Mouse (Mus musculus) CH12.LX (cell line): ENCODE results near the gene Rab33b. TPM values are rescaled to one million over a fixed set of nuclear protein-coding genes. Genes with fewer than 3 reads are reported as not detected.

ENCODE experiments used
- DNase-seq: peaks from one replicate; pipeline ENCODE4 v3.0.0-alpha.2; 2013; ENCODE audit errors: extremely low read depth
- H3K27ac ChIP-seq: 2 replicates; pipeline ENCODE4 v1.5.1; 2012; ENCODE audit warnings: low read depth, mild to moderate bottlenecking, control low read depth, moderate library complexity; ENCODE audit not compliant: insufficient read depth
- H3K27me3 ChIP-seq: replicated peaks from 2 replicates; pipeline ENCODE3; 2012; ENCODE audit warnings: inconsistent platforms
- H3K36me3 ChIP-seq, 2 experiments: replicated peaks in 1 of 2; 2 replicates each; pipeline versions ENCODE3 to v1.6.1; 2012; ENCODE audit warnings: inconsistent platforms in 1 of 2, low read length in 1 of 2, mild to moderate bottlenecking in 1 of 2, mixed read lengths in 1 of 2, moderate library complexity in 1 of 2; ENCODE audit not compliant: control insufficient read depth in 1 of 2, insufficient read depth in 1 of 2
- H3K4me1 ChIP-seq, 2 experiments: 2 replicates each; pipeline ENCODE4 v1.6.1; 2012; ENCODE audit warnings: inconsistent platforms in 1 of 2, moderate library complexity in 1 of 2; ENCODE audit not compliant: insufficient read depth in 2 of 2, control insufficient read depth in 1 of 2
- H3K4me2 ChIP-seq: 2 replicates; pipeline ENCODE4 v1.6.1; 2012; ENCODE audit warnings: low read depth, mild to moderate bottlenecking, control low read depth; ENCODE audit not compliant: poor library complexity, insufficient read depth, severe bottlenecking
- H3K4me3 ChIP-seq, 3 experiments: fragments of 150-350 bp in 1 of 3; sonication (generic) in 1 of 3; replicated peaks in 1 of 3; 2 replicates each; pipeline versions ENCODE3 to v1.5.1; 2011 to 2012; ENCODE audit warnings: low read depth in 2 of 3, low read length in 2 of 3, mild to moderate bottlenecking in 2 of 3, moderate library complexity in 2 of 3, control low read depth in 1 of 3, improper control_type of control experiment in 1 of 3, inconsistent platforms in 1 of 3, mixed read lengths in 1 of 3; ENCODE audit not compliant: poor library complexity in 1 of 3
- H3K79me2 ChIP-seq: replicated peaks from 2 replicates; pipeline ENCODE4 v1.6.1; 2012; ENCODE audit warnings: mild to moderate bottlenecking, moderate library complexity; ENCODE audit not compliant: control insufficient read depth, poor library complexity, insufficient read depth, severe bottlenecking; ENCODE audit errors: extremely low read depth
- H3K9ac ChIP-seq: 2 replicates; pipeline ENCODE4 v1.6.1; 2012; ENCODE audit warnings: low read depth, mild to moderate bottlenecking, control low read depth, moderate library complexity; ENCODE audit not compliant: insufficient read depth
- H3K9me3 ChIP-seq: replicated peaks from 2 replicates; pipeline ENCODE3; 2012; ENCODE audit warnings: low read length, inconsistent platforms, mixed read lengths
- BHLHE40 ChIP-seq: IDR thresholded peaks from 2 replicates; pipeline ENCODE4 v1.6.1; 2011; ENCODE audit warnings: mild to moderate bottlenecking, low read depth, low read length, improper control_type of control experiment
- CHD1 ChIP-seq: IDR thresholded peaks from 2 replicates; pipeline ENCODE4 v1.6.1; 2012; ENCODE audit warnings: low read depth, low read length, improper control_type of control experiment, inconsistent platforms
- CHD2 ChIP-seq: IDR thresholded peaks from 2 replicates; pipeline ENCODE4 v1.6.1; 2011; ENCODE audit warnings: low read length, improper control_type of control experiment
- CTCF ChIP-seq, 2 experiments: IDR thresholded peaks in 1 of 2; conservative IDR thresholded peaks in 1 of 2; 2 replicates each; pipeline ENCODE4 v1.5.1; 2011 to 2012; ENCODE audit warnings: low read depth in 2 of 2, low read length in 2 of 2, improper control_type of control experiment in 1 of 2, inconsistent platforms in 1 of 2, mild to moderate bottlenecking in 1 of 2, moderate library complexity in 1 of 2
- ELF1 ChIP-seq: IDR thresholded peaks from 2 replicates; pipeline ENCODE4 v1.6.1; 2014; ENCODE audit warnings: low read depth, mild to moderate bottlenecking, inconsistent platforms, low read length, improper control_type of control experiment
- ETS1 ChIP-seq: conservative IDR thresholded peaks from 2 replicates; pipeline ENCODE4 v1.6.1; 2012; ENCODE audit warnings: low read depth, mild to moderate bottlenecking, inconsistent platforms, low read length, improper control_type of control experiment, moderate library complexity
- GABPA ChIP-seq: IDR thresholded peaks from 2 replicates; pipeline ENCODE4 v1.6.1; 2012; ENCODE audit warnings: low read depth, low read length, improper control_type of control experiment, inconsistent platforms; ENCODE audit not compliant: insufficient replicate concordance
- IRF4 ChIP-seq: IDR thresholded peaks from 2 replicates; pipeline ENCODE4 v1.6.1; 2014; ENCODE audit warnings: low read depth, mild to moderate bottlenecking, inconsistent platforms, low read length, improper control_type of control experiment
- JUN ChIP-seq: IDR thresholded peaks from 2 replicates; pipeline ENCODE4 v1.6.1; 2011; ENCODE audit warnings: low read depth, mild to moderate bottlenecking, low read length, improper control_type of control experiment, moderate library complexity; ENCODE audit not compliant: insufficient read depth
- JUND ChIP-seq: conservative IDR thresholded peaks from 2 replicates; pipeline ENCODE4 v1.6.1; 2011; ENCODE audit warnings: low read depth, low read length, improper control_type of control experiment
- MAFK ChIP-seq: IDR thresholded peaks from 2 replicates; pipeline ENCODE4 v1.6.1; 2011; ENCODE audit warnings: low read length, improper control_type of control experiment; ENCODE audit not compliant: insufficient replicate concordance
- MAX ChIP-seq: IDR thresholded peaks from 2 replicates; pipeline ENCODE4 v1.6.1; 2011; ENCODE audit warnings: low read length, improper control_type of control experiment
- NRF1 ChIP-seq: IDR thresholded peaks from 2 replicates; pipeline ENCODE4 v1.6.1; 2014; ENCODE audit warnings: low read depth, mild to moderate bottlenecking, inconsistent platforms, low read length, improper control_type of control experiment, moderate library complexity
- PAX5 ChIP-seq: IDR thresholded peaks from 2 replicates; pipeline ENCODE4 v1.6.1; 2012; ENCODE audit warnings: low read length, inconsistent platforms, mixed read lengths
- POLR2A ChIP-seq: IDR thresholded peaks from 2 replicates; pipeline ENCODE4 v1.6.1; 2011; ENCODE audit warnings: low read depth, mild to moderate bottlenecking, improper control_type of control experiment, low read length
- POLR2AphosphoS2 ChIP-seq: IDR thresholded peaks from 2 replicates; pipeline ENCODE4 v1.6.1; 2011; ENCODE audit warnings: low read depth, low read length, improper control_type of control experiment
- RAD21 ChIP-seq: IDR thresholded peaks from 2 replicates; pipeline ENCODE4 v1.6.1; 2011; ENCODE audit warnings: low read depth, mild to moderate bottlenecking, low read length, improper control_type of control experiment, moderate library complexity
- RCOR1 ChIP-seq: conservative IDR thresholded peaks from 2 replicates; pipeline ENCODE4 v1.6.1; 2012; ENCODE audit warnings: low read depth, mild to moderate bottlenecking, inconsistent platforms, low read length, improper control_type of control experiment
- SIN3A ChIP-seq: IDR thresholded peaks from 2 replicates; pipeline ENCODE4 v1.6.1; 2012; ENCODE audit warnings: low read length, improper control_type of control experiment, inconsistent platforms
- SMC3 ChIP-seq: IDR thresholded peaks from 2 replicates; pipeline ENCODE4 v1.6.1; 2011; ENCODE audit warnings: low read depth, low read length, improper control_type of control experiment
- TBP ChIP-seq: conservative IDR thresholded peaks from 2 replicates; pipeline ENCODE4 v1.6.1; 2011; ENCODE audit warnings: low read depth, low read length, improper control_type of control experiment
- UBTF ChIP-seq: IDR thresholded peaks from 2 replicates; pipeline ENCODE4 v1.6.1; 2012; ENCODE audit warnings: low read depth, mild to moderate bottlenecking, inconsistent platforms, low read length, improper control_type of control experiment, moderate library complexity
- USF1 ChIP-seq: IDR thresholded peaks from 2 replicates; pipeline ENCODE4 v1.6.1; 2014; ENCODE audit warnings: low read depth, mild to moderate bottlenecking, inconsistent platforms, low read length, improper control_type of control experiment
- USF2 ChIP-seq: conservative IDR thresholded peaks from 2 replicates; pipeline ENCODE4 v1.6.1; 2011; ENCODE audit warnings: low read depth, low read length, improper control_type of control experiment
- ZC3H11A ChIP-seq: IDR thresholded peaks from 2 replicates; pipeline ENCODE4 v1.6.1; 2012; ENCODE audit warnings: low read depth, mild to moderate bottlenecking, inconsistent platforms, low read length, improper control_type of control experiment
- ZKSCAN1 ChIP-seq: IDR thresholded peaks from 2 replicates; pipeline ENCODE4 v1.6.1; 2012; ENCODE audit warnings: low read depth, inconsistent platforms, low read length, improper control_type of control experiment, borderline replicate concordance
- ZMIZ1 ChIP-seq: IDR thresholded peaks from 2 replicates; pipeline ENCODE4 v1.6.1; 2012; ENCODE audit warnings: low read depth, mild to moderate bottlenecking, inconsistent platforms, low read length, improper control_type of control experiment
- ZNF384 ChIP-seq: IDR thresholded peaks from 2 replicates; pipeline ENCODE4 v1.6.1; 2012; ENCODE audit warnings: low read depth, low read length, improper control_type of control experiment, inconsistent platforms
- dilution Hi-C: fragments of 300-500 bp; cut with MboI; formaldehyde crosslinking; loops from 2 replicates; pipeline ENCODE4 v1.14.3; 2020; ENCODE audit warnings: low sequenced_read_pairs; ENCODE audit not compliant: extremely low pct_unique_long_range_greater_than_20kb, extremely low pct_ligation_motif_present
- in situ Hi-C: fragments of 300-500 bp; cut with MboI; formaldehyde crosslinking; loops from 3 replicates; pipeline ENCODE4 v1.14.3; 2019; ENCODE audit warnings: low sequenced_read_pairs, low pct_ligation_motif_present, low pct_unique_long_range_greater_than_20kb, mixed read lengths
- polyA plus RNA-seq: library from polyadenylated mRNA; unstranded; fragments of >175 nt; gene quantifications from 2 replicates; pipeline ENCODE4 v1.2.1, GENCODE M21; 2012; ENCODE audit warnings: low read depth; ENCODE audit not compliant: insufficient read length
- total RNA-seq, 2 experiments: library from RNA; depleted of rRNA; stranded (reverse); fragments of 300-350 nt in 1 of 2; fragments of >200 nt in 1 of 2; gene quantifications; 2 replicates each; pipeline ENCODE4 v1.2.3; 2012 to 2014

The Rab33b gene
- total and polyA plus RNA-seq, 3 experiments = 4.8 to 9.9 (median 7.0) TPM

- Histone ChIP-seq H3K9ac (no peak overlapping the region), H3K4me3 (no peak overlapping the region), H3K36me3 (peaks cover 3 to 22% of the 10 kb centered on the region in 2 experiments)
- DNase-seq = no peak
- TF ChIP-seq JUN (no peak), CTCF (conservative IDR thresholded peaks at IDR 0.05 in 1 of 2, IDR thresholded peaks at IDR 0.05 in 1 of 2; ENCODE audit: low read depth in 2 of 2, low read length in 2 of 2) (no peak), IRF4 (no peak), TBP (no peak), POLR2A (no peak), RAD21 (no peak), PAX5 (no peak), UBTF (no peak), ZMIZ1 (no peak), ETS1 (no peak), CHD1 (no peak), MAX (no peak), ZNF384 (no peak), RCOR1 (no peak), MAFK (no peak), ELF1 (no peak), JUND (no peak)
- TF ChIP-seq, all 38 proteins: peak for 0
- Histone ChIP-seq H3K79me2 (no peaks in the 10 kb centered on the region), H3K4me1 (peaks cover 0 to 12% of the 10 kb centered on the region in 2 experiments; a peak in 1 of 4 replicates), H3K27ac (no peak overlapping the region), H3K9me3 (no peaks in the 10 kb centered on the region), H3K4me2 (no peak overlapping the region), H3K27me3 (no peaks in the 10 kb centered on the region)
- in situ Hi-C loops (no loop called here), dilution Hi-C loops (no loop called here)
Observed at GRCm38 (mm10) chr3:51511983-51512382, 28.3 kb downstream of the Rab33b start.

- no peak overlapping the region for H3K4me2 ChIP-seq
- H3K9ac ChIP-seq = no peak overlapping the region
- H3K79me2 ChIP-seq = no peaks in the 10 kb centered on the region
- dilution Hi-C loops = no loop called here
- no peak overlapping the region for H3K4me3 ChIP-seq
- H3K27me3 ChIP-seq = no peaks in the 10 kb centered on the region
- H3K4me1 ChIP-seq = peaks cover 7 to 49% of the 10 kb centered on the region in 2 experiments
- in situ Hi-C loops = no loop called here
- H3K36me3 ChIP-seq = peaks cover 36 to 69% of the 10 kb centered on the region in 2 experiments
- no peaks in the 10 kb centered on the region for H3K9me3 ChIP-seq
- TF ChIP-seq ZC3H11A (no peak), ETS1 (no peak), SIN3A (no peak), ZKSCAN1 (no peak), ZNF384 (no peak), POLR2A (no peak), CTCF (conservative IDR thresholded peaks at IDR 0.05 in 1 of 2, IDR thresholded peaks at IDR 0.05 in 1 of 2; ENCODE audit: low read depth in 2 of 2, low read length in 2 of 2) (no peak), BHLHE40 (no peak), USF2 (no peak), USF1 (no peak), GABPA (no peak), SMC3 (no peak), JUND (no peak), PAX5 (no peak), CHD2 (no peak), POLR2AphosphoS2 (no peak), UBTF (no peak), NRF1 (no peak)
- no peak overlapping the region for H3K27ac ChIP-seq
- no peak for DNase-seq
Observed at GRCm38 (mm10) chr3:51517467-51517866, 33.7 kb downstream of the Rab33b start.
